Mouse (Mus musculus): ENCODE measurements around the gene Cops6. TPM values are rescaled to one million over a fixed set of nuclear protein-coding genes. Genes with fewer than 3 reads are reported as not detected.

Cops6 gene
- 240 and 262 TPM in 2 replicates for polyA plus RNA-seq (2015; fragmentation: Nextera tagmentation; extraction: Ambion mirVana)

- DNase-seq (ENCODE audit: low spot score) (peak; percentile 98), ATAC-seq (replicated peaks; ENCODE audit: low FRiP score, low read depth) (peak; percentile 92)
- peak within 1 kb of the TSS; percentile 71 for H3K9ac ChIP-seq (ENCODE audit: low read depth, low read length)
- WGBS, result under 1% methylated on average over 42 of the region's 42 CpGs
- H3K4me1 ChIP-seq (replicated peaks; ENCODE audit: insufficient read depth, low read length), result no peaks in the 10 kb centered on the region; the same call in 1 of the 2 replicates
- no peaks in the 10 kb centered on the region for H3K27me3 ChIP-seq (ENCODE audit: insufficient read depth, low read length)
- H3K9me3 ChIP-seq (replicated peaks; ENCODE audit: low read length), result no peaks in the 10 kb centered on the region
- peaks cover 30% of the 10 kb centered on the region for H3K36me3 ChIP-seq (ENCODE audit: insufficient read depth, low read length)
- H3K27ac ChIP-seq, result peak within 1 kb of the TSS; percentile 70; the same call in 1 of the 2 replicates
- peak within 1 kb of the TSS; percentile 77 for H3K4me2 ChIP-seq (ENCODE audit: low read length)
- H3K4me3 ChIP-seq (replicated peaks; ENCODE audit: low read depth, low read length), result peak within 1 kb of the TSS; percentile 62
- no peak for TF ChIP-seq CTCF (IDR thresholded peaks at IDR 0.05; ENCODE audit: low read depth)
Measured at GRCm38 (mm10) chr5:138160842-138161665, at the start of gene Cops6. TSS of gene Cops6 (plus strand) at chr5:138161071.

GRCm38 (mm10) chr5:138116255-138117198 is 44.3 kb upstream of the Cops6 start, which contains the start of gene Zscan21:
TSS of gene Zscan21 (plus strand) at chr5:138116903.
- Histone ChIP-seq H3K9ac (ENCODE audit: low read depth, low read length) (peak within 1 kb of the TSS; percentile 64), H3K9me3 (replicated peaks; ENCODE audit: low read length) (no peaks in the 10 kb centered on the region), H3K4me2 (ENCODE audit: low read length) (peak within 1 kb of the TSS; percentile 75), H3K4me1 (replicated peaks; ENCODE audit: insufficient read depth, low read length) (no peaks in the 10 kb centered on the region), H3K36me3 (ENCODE audit: insufficient read depth, low read length) (0 out of 2 replicates have a peak, but pooled peaks cover 3% of the 10 kb centered on the region), H3K27ac (peak within 1 kb of the TSS; percentile 90), H3K27me3 (ENCODE audit: insufficient read depth, low read length) (no peaks in the 10 kb centered on the region), H3K4me3 (replicated peaks; ENCODE audit: low read depth, low read length) (peak within 1 kb of the TSS; percentile 70)
- 0 out of 2 replicates have a peak, but pooled peaks have one; percentile 38 for TF ChIP-seq CTCF (IDR thresholded peaks at IDR 0.05; ENCODE audit: low read depth)
- 5% methylated on average over 38 of the region's 38 CpGs for WGBS
- DNase-seq (ENCODE audit: low spot score) (peak; percentile 96), ATAC-seq (replicated peaks; ENCODE audit: low FRiP score, low read depth) (peak; percentile 96)

- H3K4me2 ChIP-seq (ENCODE audit: low read length), result peak overlapping the region; percentile 75
- DNase-seq (ENCODE audit: low spot score), result peak; percentile 46
- 3% methylated on average over 16 of the region's 16 CpGs for WGBS
- H3K4me1 ChIP-seq (replicated peaks; ENCODE audit: insufficient read depth, low read length), result no peaks in the 10 kb centered on the region
- 0 out of 2 replicates have a peak, but pooled peaks cover 3% of the 10 kb centered on the region for H3K36me3 ChIP-seq (ENCODE audit: insufficient read depth, low read length)
- peak overlapping the region; percentile 90 for H3K27ac ChIP-seq
- no peak for TF ChIP-seq CTCF (IDR thresholded peaks at IDR 0.05; ENCODE audit: low read depth)
- ATAC-seq (replicated peaks; ENCODE audit: low FRiP score, low read depth), result no peak
- H3K4me3 ChIP-seq (replicated peaks; ENCODE audit: low read depth, low read length), result peak overlapping the region; percentile 70
- H3K9me3 ChIP-seq (replicated peaks; ENCODE audit: low read length), result no peaks in the 10 kb centered on the region
- no peaks in the 10 kb centered on the region for H3K27me3 ChIP-seq (ENCODE audit: insufficient read depth, low read length)
- H3K9ac ChIP-seq (ENCODE audit: low read depth, low read length), result peak overlapping the region; percentile 64
Measured at GRCm38 (mm10) chr5:138117199-138118015, 43.5 kb upstream of the Cops6 start.

GRCm38 (mm10) chr5:138118041-138118440 is 42.8 kb upstream of the Cops6 start:
- peak overlapping the region; percentile 75 for H3K4me2 ChIP-seq (ENCODE audit: low read length)
- H3K9me3 ChIP-seq (replicated peaks; ENCODE audit: low read length), result no peaks in the 10 kb centered on the region
- DNase-seq (ENCODE audit: low spot score) (no peak), ATAC-seq (replicated peaks; ENCODE audit: low FRiP score, low read depth) (no peak)
- no peaks in the 10 kb centered on the region for H3K27me3 ChIP-seq (ENCODE audit: insufficient read depth, low read length)
- H3K27ac ChIP-seq, result no peak overlapping the region
- 53% methylated on average over 3 of the region's 3 CpGs for WGBS
- H3K4me3 ChIP-seq (replicated peaks; ENCODE audit: low read depth, low read length), result peak overlapping the region; percentile 70
- no peaks in the 10 kb centered on the region for H3K4me1 ChIP-seq (replicated peaks; ENCODE audit: insufficient read depth, low read length)
- TF ChIP-seq CTCF (IDR thresholded peaks at IDR 0.05; ENCODE audit: low read depth), result peak; percentile 28; the same call in 1 of the 2 replicates
- peaks cover 4% of the 10 kb centered on the region; the same call in 1 of the 2 replicates for H3K36me3 ChIP-seq (ENCODE audit: insufficient read depth, low read length)
- 0 out of 2 replicates have a peak overlapping the region, but pooled peaks have one; percentile 64 for H3K9ac ChIP-seq (ENCODE audit: low read depth, low read length)

GRCm38 (mm10) chr5:138132425-138133064 is 28.3 kb upstream of the Cops6 start:
- 63% methylated on average over 5 of the region's 5 CpGs for WGBS
- Histone ChIP-seq H3K9me3 (replicated peaks; ENCODE audit: low read length) (no peaks in the 10 kb centered on the region), H3K9ac (ENCODE audit: low read depth, low read length) (no peak overlapping the region), H3K4me3 (replicated peaks; ENCODE audit: low read depth, low read length) (no peak overlapping the region), H3K4me2 (ENCODE audit: low read length) (no peak overlapping the region), H3K36me3 (ENCODE audit: insufficient read depth, low read length) (peaks cover 49% of the 10 kb centered on the region), H3K4me1 (replicated peaks; ENCODE audit: insufficient read depth, low read length) (no peaks in the 10 kb centered on the region), H3K27me3 (ENCODE audit: insufficient read depth, low read length) (no peaks in the 10 kb centered on the region), H3K27ac (no peak overlapping the region)
- ATAC-seq (replicated peaks; ENCODE audit: low FRiP score, low read depth) (no peak), DNase-seq (ENCODE audit: low spot score) (no peak)
- no peak for TF ChIP-seq CTCF (IDR thresholded peaks at IDR 0.05; ENCODE audit: low read depth)

Data from kidney, postnatal 0 days (tissue).